Mouse (Mus musculus): ENCODE measurements around the gene Wdr82. TPM values are rescaled to one million over a fixed set of nuclear protein-coding genes. Genes with fewer than 3 reads are reported as not detected.

The Wdr82 gene
- total and polyA plus RNA-seq, 3 experiments: 70.4 to 131 (median 100) TPM

DNA sequence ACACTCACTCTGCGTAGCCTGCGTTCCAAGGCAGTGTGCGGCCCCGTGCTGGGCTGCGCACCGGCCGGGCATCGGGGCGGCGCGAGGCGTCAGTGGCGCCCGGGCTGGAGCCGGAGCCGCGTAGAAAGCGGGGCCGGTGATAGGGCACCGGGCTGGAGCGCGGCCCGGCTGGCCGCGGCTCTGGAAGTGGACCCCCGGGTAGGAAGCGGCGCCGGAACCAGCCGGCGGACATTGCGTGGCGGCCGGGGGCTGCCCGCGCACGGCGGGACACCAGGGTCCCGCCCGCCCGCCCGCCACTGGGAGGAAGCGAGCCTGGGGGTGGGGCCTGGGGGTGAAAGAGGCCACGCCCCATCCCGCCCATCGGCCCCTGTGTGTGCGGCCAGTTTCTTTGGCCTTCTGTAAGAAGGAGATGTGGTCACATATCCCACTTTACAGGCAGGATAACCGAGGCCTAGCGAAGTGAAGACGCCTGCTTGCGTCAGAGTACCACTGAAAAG lies 28.3 kb downstream of the Wdr82 start:
- Histone ChIP-seq H3K4me2 (ENCODE audit: insufficient read depth, low read depth, poor library complexity, severe bottlenecking) (peak overlapping the region; percentile 89), H3K27me3 (replicated peaks) (no peaks in the 10 kb centered on the region), H3K4me1 (ENCODE audit: control insufficient read depth in 1 of 2, insufficient read depth in 2 of 2) (peaks cover 23 to 74% of the 10 kb centered on the region in 2 experiments), H3K36me3 (replicated peaks in 1 of 2; ENCODE audit: control insufficient read depth in 1 of 2, insufficient read depth in 1 of 2, low read length in 1 of 2) (peaks cover 26 to 37% of the 10 kb centered on the region in 2 experiments), H3K9ac (ENCODE audit: insufficient read depth, low read depth) (peak overlapping the region; percentile 83), H3K9me3 (replicated peaks; ENCODE audit: low read length) (no peaks in the 10 kb centered on the region), H3K79me2 (replicated peaks; ENCODE audit: control insufficient read depth, extremely low read depth, insufficient read depth, poor library complexity, severe bottlenecking) (peaks cover 16% of the 10 kb centered on the region), H3K4me3 (replicated peaks in 1 of 3; ENCODE audit: low read depth in 2 of 3, low read length in 2 of 3, poor library complexity in 1 of 3) (peak overlapping the region; percentile 71 to 86 (median 72)), H3K27ac (ENCODE audit: insufficient read depth, low read depth) (peak overlapping the region; percentile 85)
- DNase-seq (ENCODE audit: extremely low read depth): peak; percentile 75
- dilution Hi-C loops (cut with MboI; ENCODE audit: extremely low pct_ligation_motif_present, extremely low pct_unique_long_range_greater_than_20kb, low sequenced_read_pairs) (no loop called here), in situ Hi-C loops (cut with MboI; ENCODE audit: low pct_ligation_motif_present, low pct_unique_long_range_greater_than_20kb, low sequenced_read_pairs) (no loop called here)
- TF ChIP-seq EP300 (IDR thresholded peaks at IDR 0.05; ENCODE audit: low read length) (no peak), ETS1 (conservative IDR thresholded peaks at IDR 0.05; ENCODE audit: low read depth, low read length) (no peak), JUND (conservative IDR thresholded peaks at IDR 0.05; ENCODE audit: low read depth, low read length) (no peak), RCOR1 (conservative IDR thresholded peaks at IDR 0.05; ENCODE audit: low read depth, low read length) (0 out of 2 replicates have a peak, but pooled peaks have one; percentile 19), ZMIZ1 (IDR thresholded peaks at IDR 0.05; ENCODE audit: low read depth, low read length) (peak; percentile 65; the same call in 1 of the 2 replicates), SMC3 (IDR thresholded peaks at IDR 0.05; ENCODE audit: low read depth, low read length) (no peak), HCFC1 (IDR thresholded peaks at IDR 0.05; ENCODE audit: low read depth, low read length) (peak; percentile 33; the same call in 1 of the 2 replicates), POLR2A (IDR thresholded peaks at IDR 0.05; ENCODE audit: low read depth, low read length) (peak; percentile 86), IRF4 (IDR thresholded peaks at IDR 0.05; ENCODE audit: low read depth, low read length) (peak; percentile 12; the same call in 1 of the 2 replicates), ELF1 (IDR thresholded peaks at IDR 0.05; ENCODE audit: low read depth, low read length) (no peak), TCF12 (IDR thresholded peaks at IDR 0.05; ENCODE audit: low read depth, low read length) (0 out of 2 replicates have a peak, but pooled peaks have one; percentile 52), UBTF (IDR thresholded peaks at IDR 0.05; ENCODE audit: low read depth, low read length) (peak; percentile 54; the same call in 1 of the 2 replicates), POLR2AphosphoS2 (IDR thresholded peaks at IDR 0.05; ENCODE audit: low read depth, low read length) (no peak), MAFK (IDR thresholded peaks at IDR 0.05; ENCODE audit: insufficient replicate concordance, low read length) (no peak), GABPA (IDR thresholded peaks at IDR 0.05; ENCODE audit: insufficient replicate concordance, low read depth, low read length) (no peak), BHLHE40 (IDR thresholded peaks at IDR 0.05; ENCODE audit: low read depth, low read length) (no peak), SIN3A (IDR thresholded peaks at IDR 0.05; ENCODE audit: low read length) (peak; percentile 61), NELFE (IDR thresholded peaks at IDR 0.05; ENCODE audit: low read depth, low read length) (peak; percentile 78), CTCF (conservative IDR thresholded peaks at IDR 0.05 in 1 of 2, IDR thresholded peaks at IDR 0.05 in 1 of 2; ENCODE audit: low read depth in 2 of 2, low read length in 2 of 2) (no peak), TBP (conservative IDR thresholded peaks at IDR 0.05; ENCODE audit: low read depth, low read length) (peak; percentile 73; the same call in 1 of the 2 replicates), USF2 (conservative IDR thresholded peaks at IDR 0.05; ENCODE audit: low read depth, low read length) (no peak), CHD1 (IDR thresholded peaks at IDR 0.05; ENCODE audit: low read depth, low read length) (no peak), PAX5 (IDR thresholded peaks at IDR 0.05; ENCODE audit: low read length) (no peak), CHD2 (IDR thresholded peaks at IDR 0.05; ENCODE audit: low read length) (no peak)
